Mouse (Mus musculus) fat pad, adult 2 months (tissue): ENCODE results near the gene Syne2.
"Not testable (repeated sequence)": the region's sequence is repeated elsewhere in the genome, so short reads cannot be mapped to it uniquely, and the experiment has no call there.

Source experiments
- DNase-seq: peaks from one replicate; pipeline ENCODE4 v3.0.0-alpha.2; 2011; ENCODE audit warnings: low read depth, low spot score; ENCODE audit errors: extremely low read depth

The Syne2 gene

DNA sequence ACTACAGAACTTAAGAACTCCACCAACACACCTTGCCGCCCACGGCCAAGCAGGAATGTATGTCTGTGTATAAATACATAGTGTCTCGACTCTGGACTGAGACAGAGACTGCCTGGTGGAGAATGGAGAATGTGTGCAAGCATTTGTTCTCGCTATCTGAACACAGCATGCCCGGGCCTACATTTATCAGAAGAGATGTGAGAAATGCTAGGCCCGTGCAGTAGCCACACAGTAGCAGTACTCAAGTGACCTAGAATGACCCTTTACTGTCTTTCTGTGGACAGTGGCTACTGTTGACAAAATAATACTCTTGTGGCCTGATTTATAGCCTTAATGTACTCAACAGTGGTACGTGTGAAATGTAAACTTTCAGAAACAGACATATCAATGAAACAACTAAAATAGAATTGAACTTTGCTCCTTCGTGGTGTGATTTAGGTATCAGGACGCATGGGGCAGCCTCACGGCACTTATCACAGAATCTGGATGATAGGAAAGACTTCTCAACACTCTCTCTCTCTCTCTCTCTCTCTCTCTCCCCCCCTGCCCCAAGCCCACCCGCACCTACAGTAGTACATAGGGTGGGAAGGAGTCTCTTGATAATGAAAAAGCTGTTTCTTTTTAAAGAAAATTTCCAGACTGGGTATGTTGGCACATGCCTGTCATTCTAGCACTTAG, 275.0 kb downstream of the Syne2 start:
- no peak for DNase-seq

DNA sequence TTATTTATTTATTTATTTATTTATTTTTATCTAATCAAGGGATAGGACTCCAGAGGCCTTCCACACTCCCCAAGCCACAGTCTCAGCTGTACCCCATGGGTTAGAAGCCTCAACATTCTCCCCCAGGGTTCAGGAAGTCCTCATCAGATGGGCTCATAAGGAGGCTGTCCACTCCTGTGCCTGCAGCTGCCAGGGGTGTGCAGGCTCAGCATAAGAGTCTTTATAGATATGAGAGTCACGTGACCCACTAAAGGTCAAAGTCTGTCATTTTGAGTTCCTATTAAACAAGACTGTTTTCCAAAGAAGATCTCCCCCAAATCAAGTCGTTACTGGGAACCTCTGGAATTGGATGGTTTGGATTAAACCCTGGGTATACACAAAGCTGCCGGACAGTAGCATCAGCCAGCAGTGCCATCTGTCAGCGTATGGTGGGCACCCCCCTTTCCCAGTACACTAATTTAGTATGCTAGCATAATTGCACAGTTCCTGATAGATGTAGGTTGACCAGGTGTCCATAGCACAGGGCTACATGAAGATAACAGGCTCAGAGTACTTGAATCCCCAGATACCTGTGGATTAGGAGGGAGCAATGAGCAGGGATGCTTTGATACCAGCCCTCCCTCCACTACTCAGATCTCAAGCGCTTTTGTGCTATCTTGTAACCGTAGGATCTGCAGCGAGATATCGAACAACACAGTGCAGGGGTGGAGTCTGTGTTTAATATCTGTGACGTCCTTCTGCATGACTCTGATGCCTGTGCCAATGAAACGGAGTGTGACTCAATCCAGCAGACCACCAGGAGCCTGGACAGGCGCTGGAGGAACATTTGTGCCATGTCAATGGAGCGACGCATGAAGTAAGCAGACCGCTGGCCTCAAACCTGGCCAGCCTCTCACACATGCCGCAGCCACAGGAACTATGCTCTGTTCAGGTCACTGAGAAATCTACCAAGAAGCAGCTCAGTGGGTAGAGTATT, 276.0 kb downstream of the Syne2 start:
- no peak for DNase-seq

DNA sequence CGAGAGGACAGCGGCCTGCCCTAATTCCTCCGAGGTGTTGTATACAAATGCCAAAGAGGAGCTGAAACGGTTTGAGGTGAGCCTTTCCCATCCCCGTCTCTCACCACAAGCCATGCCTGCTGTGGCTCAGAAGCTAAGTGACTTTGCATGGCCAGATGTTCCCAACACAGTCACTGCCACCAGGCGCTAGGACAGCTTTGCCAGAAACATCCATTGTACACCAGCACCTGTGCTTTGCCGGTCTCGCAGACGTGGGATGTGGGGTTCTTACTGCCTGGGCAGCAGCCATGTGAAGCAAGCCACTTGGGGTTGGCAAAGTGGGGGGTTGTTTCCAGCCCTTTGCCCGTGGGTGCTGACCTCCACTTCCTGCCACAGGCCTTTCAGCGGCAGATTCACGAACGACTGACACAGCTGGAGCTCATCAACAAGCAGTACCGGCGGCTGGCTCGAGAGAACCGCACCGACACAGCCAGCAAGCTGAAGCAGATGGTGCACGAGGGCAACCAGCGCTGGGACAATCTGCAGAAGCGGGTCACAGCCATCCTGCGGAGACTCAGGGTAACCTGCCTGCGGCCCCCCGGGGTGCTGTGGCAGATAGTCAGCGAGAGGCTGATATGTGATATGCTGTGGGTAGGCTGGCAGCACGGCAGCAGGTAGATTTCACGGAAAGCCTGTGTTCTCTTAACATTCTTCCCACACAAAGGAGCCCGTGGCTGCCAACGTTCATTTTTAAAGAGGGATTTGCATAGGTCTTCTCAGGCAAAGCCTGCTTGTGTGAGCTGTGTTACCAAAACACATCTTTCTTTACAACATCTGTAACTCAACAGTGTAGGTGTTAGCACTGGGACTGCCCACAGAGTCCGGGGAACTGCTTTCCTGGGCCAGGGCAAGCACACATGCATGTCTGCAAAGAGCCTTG, 277.4 kb downstream of the Syne2 start:
- DNase-seq, result no peak

DNA sequence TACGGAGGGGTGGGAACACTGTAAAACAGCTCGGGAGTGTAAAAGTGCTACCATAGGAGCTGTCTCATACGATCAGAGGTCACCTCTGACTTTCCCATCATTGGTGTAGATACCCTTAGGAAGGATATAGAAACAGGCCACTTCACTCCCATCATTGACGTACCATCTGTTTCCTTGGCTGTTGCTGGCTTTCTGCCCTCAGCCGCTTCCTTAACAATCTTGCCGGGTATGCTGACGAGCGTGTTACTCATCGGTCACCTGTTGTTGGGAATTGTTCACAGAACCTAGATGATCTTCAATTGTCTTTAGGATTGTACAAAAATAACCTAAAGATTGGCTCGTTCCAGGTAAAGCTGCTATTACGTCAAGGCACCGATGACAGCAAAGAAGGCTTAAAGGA, 284.7 kb downstream of the Syne2 start:
- DNase-seq, result no peak

DNA sequence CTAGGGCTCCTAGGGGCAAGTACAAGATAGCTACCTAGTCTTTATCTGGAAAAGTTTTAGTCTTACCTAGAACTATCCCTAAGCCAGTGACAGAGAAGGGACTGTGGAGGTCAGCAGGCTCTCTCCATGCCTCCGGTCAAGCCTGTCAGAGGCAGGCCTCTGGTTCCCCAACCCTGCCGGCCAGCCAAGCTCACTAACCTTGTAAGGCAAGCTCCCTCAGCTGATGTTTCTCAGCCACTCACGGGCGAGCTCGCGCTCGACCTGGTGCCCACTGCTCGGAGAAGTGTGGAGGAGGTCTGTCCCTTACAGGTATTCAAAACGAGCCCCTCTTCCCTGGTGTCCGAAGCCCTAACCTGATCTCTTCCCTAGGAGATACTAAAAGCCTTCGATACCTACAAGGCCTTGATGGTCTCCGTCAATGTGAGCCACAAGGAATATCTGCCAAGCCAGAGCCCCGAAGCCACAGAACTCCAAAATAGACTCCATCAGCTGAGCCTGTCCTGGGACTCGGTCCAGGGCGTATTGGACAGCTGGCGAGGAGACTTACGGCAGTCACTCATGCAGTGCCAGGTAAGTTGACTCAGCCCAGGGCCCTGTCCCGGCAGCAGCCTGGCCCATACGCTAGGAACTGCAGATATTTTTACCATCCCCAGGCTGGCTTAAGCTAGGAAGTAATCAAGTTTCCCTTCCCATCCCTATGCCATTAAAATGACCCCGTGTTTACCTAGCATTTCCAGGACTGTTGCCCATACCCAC, 286.8 kb downstream of the Syne2 start:
- DNase-seq, result no peak

DNA sequence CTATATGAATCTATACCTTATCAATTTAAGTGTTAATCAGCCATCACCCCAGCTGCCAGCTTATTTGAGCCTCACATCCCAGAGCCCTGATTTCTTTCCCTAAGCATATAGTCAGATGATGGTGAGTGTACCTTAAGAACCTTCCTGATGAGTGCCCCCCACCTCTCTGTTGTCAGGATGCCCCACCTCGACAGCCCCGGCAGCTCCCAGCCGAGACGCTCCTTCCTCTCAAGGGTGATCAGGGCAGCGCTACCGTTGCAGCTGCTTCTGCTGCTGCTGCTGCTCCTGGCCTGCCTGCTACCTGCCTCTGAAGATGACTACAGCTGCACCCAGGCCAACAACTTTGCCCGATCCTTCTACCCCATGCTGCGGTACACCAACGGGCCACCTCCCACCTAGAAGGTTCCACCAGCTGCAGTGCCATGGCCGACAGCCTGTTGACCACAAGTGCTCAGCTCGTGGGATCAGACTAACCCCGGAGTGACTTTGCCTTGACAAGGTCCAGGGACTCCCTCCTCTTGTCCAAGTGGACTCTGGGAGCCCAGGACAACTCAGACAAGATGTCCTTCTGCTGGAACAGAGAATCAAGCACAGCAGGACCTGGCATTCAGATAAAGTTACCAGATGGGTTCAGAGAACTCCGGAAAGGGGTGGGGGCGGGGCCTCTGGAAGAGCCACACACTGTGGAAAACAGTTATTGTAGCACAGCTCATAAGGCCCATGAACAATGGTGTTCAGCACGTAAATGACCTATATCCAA, 291.9 kb downstream of the Syne2 start:
- DNase-seq, result no peak

DNA sequence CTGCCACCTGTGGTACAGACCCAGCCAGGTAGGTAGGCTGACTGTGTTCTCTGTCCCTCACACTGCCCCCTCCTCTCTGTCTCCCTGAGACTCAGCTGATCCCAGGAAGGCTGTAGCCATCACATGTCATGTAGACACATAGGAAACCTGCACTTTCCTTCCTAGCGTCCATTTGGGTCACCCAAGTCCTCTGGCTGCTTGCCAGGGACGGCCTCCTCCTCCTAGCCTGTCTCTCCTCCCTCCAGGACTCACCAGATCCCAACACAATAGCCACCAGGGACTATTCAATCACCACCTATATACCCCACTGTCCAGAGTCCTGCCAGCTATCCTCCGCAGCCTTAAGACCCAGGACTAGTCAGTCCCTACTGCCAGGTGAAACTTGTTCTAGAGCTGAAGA, 293.1 kb downstream of the Syne2 start:
- no peak for DNase-seq

DNA sequence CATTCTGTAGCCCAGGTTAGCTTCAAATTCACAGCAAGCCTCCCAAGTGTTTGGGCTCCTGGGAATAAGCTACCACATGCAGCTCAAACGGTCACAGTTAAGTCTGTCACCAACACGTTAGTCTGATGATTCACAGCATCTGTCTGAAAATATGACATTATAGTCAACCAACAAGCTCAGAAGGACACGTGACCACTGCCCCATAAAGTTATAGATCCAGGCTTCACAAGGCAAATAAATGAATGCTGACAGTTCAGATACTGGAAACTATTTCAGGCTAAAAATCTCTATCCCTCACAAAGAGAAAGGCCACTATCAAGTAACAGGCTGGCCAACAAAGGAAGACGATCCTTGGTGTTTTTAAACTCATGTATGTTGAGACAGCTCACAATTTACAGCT, 298.6 kb downstream of the Syne2 start:
- no peak for DNase-seq

DNA sequence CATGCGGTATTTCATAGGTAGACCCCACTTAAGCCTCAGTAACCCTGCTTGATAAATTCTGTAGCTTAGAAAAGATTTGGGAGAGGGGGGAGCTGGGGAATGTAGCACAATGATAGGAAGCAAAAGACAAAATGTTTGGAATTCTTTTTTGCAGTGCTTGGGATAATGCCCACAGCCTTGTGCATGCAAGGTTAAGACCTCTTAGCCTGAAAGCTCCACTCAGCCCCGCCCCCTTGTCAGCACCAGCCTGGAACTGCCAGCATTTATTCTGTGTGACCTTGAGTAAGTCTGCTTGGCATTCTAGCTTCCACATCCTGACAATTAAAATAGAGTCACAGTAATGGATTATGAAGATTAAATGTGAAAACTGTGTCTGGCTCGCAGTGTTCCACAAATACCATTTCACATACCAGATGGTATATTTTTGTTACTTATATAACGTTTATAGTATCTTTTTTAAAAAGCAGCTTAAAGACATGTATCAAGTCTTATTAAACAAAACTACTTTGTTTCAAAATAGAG, 299.8 kb downstream of the Syne2 start:
- no peak for DNase-seq

DNA sequence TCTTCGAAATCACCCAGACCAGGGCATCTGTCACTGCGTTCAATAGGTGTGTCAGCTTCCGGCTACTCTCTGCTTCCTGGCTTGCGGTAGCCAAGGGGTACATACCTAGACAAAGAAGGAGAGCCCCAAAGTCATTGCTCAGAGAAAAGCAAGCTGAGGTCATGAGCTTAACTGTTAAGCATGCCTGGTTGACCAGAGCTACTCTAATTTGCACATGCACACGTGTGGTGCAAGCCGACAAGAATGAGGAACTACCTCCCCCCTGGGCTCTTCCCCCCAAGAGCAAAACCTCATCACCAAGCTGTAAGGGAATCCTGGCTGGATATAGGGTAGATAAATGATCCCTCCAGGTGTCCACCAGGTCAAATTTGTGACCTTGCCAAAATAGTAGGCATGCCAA, 305.3 kb downstream of the Syne2 start:
- DNase-seq, result no peak

DNA sequence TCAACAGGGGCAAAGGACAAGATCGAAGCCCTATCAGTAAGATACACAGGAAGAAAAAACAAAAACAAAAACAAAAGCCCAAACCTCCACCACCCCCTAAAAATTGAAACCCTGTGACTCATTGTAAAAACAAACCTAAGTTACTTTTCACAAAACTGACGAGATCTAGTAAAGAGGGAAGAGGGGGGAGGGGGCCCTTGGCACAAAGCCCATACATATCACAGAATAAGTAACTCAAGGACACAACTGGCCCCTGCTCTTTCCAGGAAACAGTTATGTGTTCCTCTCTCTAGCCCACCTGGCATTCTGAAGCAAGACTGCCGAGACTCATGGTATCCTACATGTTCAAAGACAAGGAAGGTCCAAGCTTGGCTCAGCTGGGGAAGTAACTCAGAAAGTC, 310.4 kb downstream of the Syne2 start:
- DNase-seq, result no peak

DNA sequence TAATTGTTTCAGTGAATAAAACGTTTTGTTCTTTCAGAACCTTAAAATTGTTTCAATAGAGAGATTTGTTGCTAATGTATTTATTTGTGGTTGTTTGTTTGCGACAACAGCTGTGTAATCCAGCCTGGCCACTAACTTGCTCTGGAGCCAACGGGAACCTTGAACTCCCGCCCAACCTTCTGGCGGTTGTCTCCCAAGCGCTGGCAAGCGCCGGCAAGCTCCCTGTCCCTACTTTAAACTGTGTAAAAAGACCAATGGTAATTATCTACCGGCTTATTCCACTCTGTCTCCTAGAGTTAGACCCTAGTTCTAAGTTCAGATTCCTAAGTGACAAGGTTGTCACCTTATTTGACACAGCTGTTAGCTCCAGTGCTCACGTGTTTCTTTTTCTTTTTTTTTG, 310.9 kb downstream of the Syne2 start:
- DNase-seq, result no peak

DNA sequence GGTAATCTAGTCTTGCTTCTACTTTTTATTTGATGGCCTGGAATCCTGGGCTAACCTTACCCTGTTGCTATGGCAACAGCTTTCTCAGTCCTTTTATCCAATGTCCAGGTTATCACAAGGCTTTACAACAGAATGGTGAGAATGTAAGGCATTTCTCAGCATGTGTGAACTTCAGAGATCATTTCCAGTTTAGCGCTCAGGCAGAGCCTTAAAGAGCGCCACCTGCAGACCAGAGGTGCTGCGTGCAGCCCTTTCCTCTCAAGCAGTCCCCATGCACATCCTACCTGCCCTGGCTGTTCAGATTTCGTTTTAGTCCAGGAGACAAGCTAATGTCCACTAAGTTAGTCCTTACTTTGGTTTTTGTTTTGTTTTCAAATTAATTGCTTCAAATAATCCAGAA, 312.3 kb downstream of the Syne2 start:
- no peak for DNase-seq

DNA sequence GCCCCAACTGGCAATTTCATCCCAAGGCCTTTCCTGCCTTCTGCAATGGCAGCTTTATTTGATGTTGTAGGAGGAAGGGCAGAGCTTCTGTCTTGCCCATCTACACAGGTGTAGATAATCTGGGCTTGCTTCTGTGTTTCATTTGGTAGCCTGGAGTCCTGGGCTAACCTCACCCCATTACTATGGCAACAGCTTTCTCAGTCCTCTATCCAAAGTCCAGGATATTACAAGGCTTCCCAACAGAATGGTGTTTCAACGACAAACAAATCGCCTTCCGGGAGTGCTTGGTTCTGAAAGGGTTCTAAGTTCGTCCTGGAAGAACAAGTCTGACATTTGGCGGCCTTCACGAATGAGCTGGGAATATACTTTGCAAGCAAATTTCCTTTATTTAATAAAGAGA, 313.0 kb downstream of the Syne2 start:
- DNase-seq, result no peak

DNA sequence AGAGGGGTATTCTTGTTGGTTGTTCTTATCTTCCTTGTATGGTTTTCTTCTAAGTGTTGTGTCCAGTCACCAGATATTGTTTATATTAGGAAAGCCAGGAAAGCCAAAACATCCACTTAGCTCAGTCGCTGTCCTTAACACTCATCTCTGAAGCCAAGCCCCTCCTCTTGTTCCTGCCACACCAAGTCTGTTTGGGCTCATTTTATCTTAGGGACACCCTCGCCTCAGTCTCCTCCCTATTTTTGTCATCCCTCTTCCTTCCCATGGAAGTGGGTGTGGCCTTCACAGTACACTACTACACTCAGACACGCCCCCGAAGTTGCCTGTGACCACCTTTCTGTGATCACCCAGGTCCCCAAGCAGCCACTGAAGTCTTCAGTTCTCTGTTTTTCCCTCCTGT, 314.7 kb downstream of the Syne2 start:
- no peak for DNase-seq

DNA sequence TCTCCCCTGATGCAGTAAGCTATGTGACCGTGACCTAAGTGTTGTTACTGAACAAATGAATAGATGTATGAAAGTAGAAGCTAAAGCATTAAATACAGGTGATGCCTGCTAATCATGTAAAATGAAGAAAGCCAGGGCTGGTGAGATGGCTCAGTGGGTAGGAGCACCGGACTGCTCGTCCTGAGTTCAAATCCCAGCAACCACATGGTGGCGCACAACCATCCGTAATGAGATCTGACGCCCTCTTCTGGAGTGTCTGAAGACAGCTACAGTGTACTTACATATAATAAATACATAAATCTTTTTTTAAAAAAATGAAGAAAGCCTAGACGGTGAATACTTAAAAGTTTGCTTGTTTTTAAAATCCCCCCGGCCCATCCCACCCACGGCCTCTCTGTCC, 315.1 kb downstream of the Syne2 start:
- not testable (repeated sequence) for DNase-seq

DNA sequence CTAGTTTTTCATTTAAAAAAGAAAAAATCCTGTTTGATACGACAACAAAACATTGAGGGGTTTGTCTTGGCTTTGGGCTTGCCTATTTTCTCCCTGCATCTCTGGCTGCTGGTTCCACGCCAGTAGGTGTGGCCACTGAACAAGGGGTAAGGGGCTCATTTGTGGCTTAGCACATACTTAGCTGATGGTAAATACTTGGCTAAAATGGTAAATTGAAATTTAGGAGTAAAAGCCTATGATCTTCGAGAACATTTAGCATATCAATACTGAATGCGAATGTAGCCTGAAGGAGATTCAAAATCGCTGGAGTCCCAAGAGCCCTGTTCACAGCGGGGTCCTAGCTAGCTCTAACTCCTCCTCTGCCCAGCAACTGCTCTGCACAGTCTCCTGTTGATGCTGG, 318.8 kb downstream of the Syne2 start:
- no peak for DNase-seq

DNA sequence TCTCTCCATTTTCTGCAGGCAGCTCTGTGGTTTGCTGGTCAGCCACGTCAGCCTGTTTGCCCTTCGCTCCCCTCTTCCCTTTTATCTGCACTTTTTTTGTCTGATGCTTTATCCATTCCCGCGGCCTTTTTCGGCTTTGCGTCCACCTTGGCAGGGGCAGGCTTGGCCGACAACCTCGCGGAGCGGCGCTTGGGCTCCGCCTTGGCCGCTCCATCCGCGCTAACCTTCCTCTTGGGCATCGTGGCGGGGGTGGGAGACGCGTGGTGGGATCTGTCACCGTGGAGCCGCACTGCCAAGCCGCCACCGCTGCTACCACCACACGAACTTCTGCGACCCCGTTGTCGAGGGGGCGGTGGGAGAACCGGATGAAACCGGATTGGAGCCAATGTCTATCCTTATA, 334.5 kb downstream of the Syne2 start:
- DNase-seq, result not testable (repeated sequence)
